Mouse (Mus musculus) layer of hippocampus, postnatal 10 days (tissue): ENCODE measurements around the gene Gm5134. TPM values are rescaled to one million over a fixed set of nuclear protein-coding genes. Genes with fewer than 3 reads are reported as not detected.

Experiments used
- DNase-seq, 2 experiments: peaks; one replicate each; pipeline ENCODE4 v3.0.0; 2021; ENCODE audit warnings: low spot score in 2 of 2
- microRNA-seq, 2 experiments: library from miRNA; unstranded; fragments of <30 nt; microRNA quantifications; one replicate each; pipeline ENCODE4 v1.2.0; 2021
- total RNA-seq, 2 experiments: library from RNA; stranded (reverse); gene quantifications; 2 replicates each; pipeline ENCODE4 v1.2.3; 2021

The Gm5134 gene
- total RNA-seq, 2 experiments from 2014 or later: not detected

DNA sequence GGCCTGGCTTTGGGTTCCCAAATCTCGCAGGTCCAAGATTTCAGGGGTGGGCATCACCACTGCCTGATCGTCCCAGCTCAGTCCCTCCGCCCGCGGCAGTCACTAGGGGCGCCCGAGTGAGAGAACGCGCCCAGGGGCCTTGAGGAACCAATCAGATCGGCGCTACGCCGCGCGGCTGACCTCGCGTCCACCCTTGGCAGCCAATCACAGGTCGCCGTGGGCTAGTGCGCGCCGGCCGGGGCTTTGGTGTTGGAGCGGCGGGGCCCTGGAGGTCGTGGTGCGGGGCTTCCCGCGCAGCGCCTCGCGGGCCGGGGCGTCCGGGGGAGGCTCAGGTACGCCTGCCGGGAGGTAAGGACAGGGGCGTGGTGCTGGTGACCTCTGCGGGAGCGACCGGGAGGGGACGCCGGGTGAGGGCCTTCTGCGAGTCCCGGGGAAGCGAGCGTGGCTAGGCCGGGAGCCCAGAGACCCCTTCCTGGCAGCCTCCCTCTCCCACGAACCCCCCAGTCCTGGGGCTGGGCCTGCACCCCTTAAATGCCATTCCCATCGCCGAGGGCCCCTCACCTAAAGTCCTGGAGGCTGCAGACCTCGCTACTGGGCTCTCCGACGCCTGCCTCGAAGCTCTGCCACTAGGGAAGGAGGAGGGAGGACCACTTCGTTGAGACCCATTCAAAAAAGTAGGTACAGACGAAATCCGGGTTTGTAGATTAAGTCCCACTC, 78.2 kb downstream of the Gm5134 start, which contains the start of gene Zfp280b:
TSS of gene Zfp280b (plus strand) at position 249 of the 717 bp plus-strand sequence.
- peak; percentile 95 to 97 for DNase-seq

DNA sequence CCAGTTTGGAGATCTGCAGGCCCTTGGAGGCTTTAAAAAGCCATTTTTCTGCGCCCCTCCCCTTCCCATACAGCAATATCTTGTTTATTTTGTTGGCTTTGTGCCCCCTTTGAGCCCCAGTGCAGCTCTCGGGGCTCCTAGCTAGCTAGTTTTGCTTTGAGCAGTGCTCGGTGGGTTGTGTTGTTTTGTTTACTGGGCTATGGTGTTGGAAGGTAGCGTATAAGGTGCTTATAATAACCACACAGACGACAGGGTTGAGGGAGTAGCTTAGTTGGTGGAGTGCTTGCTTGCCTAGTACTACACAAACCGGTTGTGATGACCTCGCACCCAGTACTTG, 78.8 kb downstream of the Gm5134 start:
- peak in 1 of 2 experiments; percentile 17 for DNase-seq

GRCm38 (mm10) chr10:76034001-76034600, 79.8 kb downstream of the Gm5134 start:
- DNase-seq: no peak

- no peak for DNase-seq
Observed at GRCm38 (mm10) chr10:76035277-76035676, 81.0 kb downstream of the Gm5134 start.

DNA sequence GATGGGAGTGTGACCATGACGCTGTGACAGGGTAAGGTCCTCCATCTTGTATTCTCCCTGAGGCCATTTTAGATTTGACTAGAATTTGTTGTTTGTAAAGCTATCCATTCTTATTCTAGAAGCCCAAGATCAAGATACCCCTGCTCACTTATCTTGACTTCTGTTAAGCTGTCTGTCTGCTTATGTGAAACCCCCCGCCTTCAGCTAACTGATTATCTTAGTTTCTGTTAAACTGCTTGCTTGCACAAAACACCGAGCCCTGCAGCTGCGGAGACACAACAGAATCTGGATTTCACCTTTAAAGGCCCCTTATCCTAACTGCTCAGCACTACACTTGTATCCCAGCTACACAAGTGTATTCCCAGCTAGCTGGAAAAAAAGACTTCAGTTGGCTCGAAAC, 82.6 kb downstream of the Gm5134 start:
- no peak for DNase-seq

- DNase-seq: no peak
Observed at GRCm38 (mm10) chr10:76045343-76045742, 91.0 kb downstream of the Gm5134 start.

GRCm38 (mm10) chr10:76046754-76047153, 92.4 kb downstream of the Gm5134 start:
- no peak for DNase-seq

- DNase-seq: no peak
Observed at GRCm38 (mm10) chr10:76047182-76047869, 93.0 kb downstream of the Gm5134 start.

GRCm38 (mm10) chr10:76048967-76049366, 94.7 kb downstream of the Gm5134 start:
- no peak for DNase-seq

DNA sequence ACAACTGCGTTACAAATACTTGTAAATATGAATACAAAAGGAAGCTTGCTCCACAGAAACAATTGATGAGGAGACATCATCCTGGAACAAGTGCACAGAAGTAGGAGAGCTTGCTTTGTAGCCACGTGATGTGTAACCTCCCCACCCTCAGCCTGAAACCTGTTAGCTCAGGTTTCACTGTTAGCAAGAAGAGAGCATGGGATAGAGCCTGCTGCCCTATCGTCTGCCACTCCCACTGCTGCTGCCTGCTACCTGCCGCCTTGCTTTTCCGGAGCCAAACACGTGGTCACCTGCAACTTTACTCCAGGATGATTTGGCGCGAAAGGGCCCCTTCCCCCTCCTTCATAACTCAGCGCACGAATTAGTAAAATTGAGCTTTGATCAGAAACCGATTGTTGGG, 97.5 kb downstream of the Gm5134 start:
- DNase-seq: no peak

Small RNA genes within 50 kb of the gene (microRNA-seq; reads per million reads assigned to microRNA genes)
- gene Mir6409: 0 reads per million in 2 experiments

Other genes with a start within 250 kb of the Gm5134 start
- 10 to 100 TPM; 72.5 to 96.4 TPM for gene Cabin1, start 190.2 kb upstream of the Gm5134 start, total RNA-seq
- gene Ddt, start 181.1 kb upstream of the Gm5134 start, total RNA-seq: 10 to 100 TPM; 34.4 to 34.8 TPM
- gene Gm20441, start 173.6 kb upstream of the Gm5134 start, total RNA-seq: not detected
- gene Gstt3, start 173.1 kb upstream of the Gm5134 start, total RNA-seq: under 1 TPM; 0.96 to 0.98 TPM
- gene Gstt1, start 155.9 kb upstream of the Gm5134 start, total RNA-seq: 1 to 10 TPM; 2.8 to 5.2 TPM
- not detected for gene Gstt4, start 132.0 kb upstream of the Gm5134 start, total RNA-seq
- 1 to 10 TPM; 5.0 to 6.1 TPM for gene Gstt2, start 117.1 kb upstream of the Gm5134 start, total RNA-seq
- 100 to 1,000 TPM; 674 to 738 TPM for gene Mif, start 94.3 kb upstream of the Gm5134 start, total RNA-seq
- 1 to 10 TPM in 1 of 2 experiments, not detected in 1; 1.7 TPM for gene Derl3, start 61.1 kb upstream of the Gm5134 start, total RNA-seq
- 10 to 100 TPM; 99.2 to 99.3 TPM for gene Smarcb1, start 32.9 kb upstream of the Gm5134 start, total RNA-seq
- gene Chchd10, start 21.4 kb upstream of the Gm5134 start, total RNA-seq: 100 to 1,000 TPM; 185 to 218 TPM
- gene Mmp11, start 18.0 kb upstream of the Gm5134 start, total RNA-seq: 1 to 10 TPM; 2.0 to 4.1 TPM
- under 1 TPM; 0.71 to 0.83 TPM for gene Gm867, start 13.8 kb upstream of the Gm5134 start, total RNA-seq
- gene Vpreb3, start 11.5 kb upstream of the Gm5134 start, total RNA-seq: not detected
- 10 to 100 TPM in 1 of 2 experiments, 1 to 10 TPM in 1; 9.1 to 11.2 TPM for gene Zfp280b, start 78.1 kb downstream of the Gm5134 start, total RNA-seq
- gene Slc5a4b, start 156.4 kb downstream of the Gm5134 start, total RNA-seq: under 1 TPM in 1 of 2 experiments, not detected in 1; 0.09 TPM
- gene Slc5a4a, start 192.9 kb downstream of the Gm5134 start, total RNA-seq: not detected